Mouse (Mus musculus): Measurements from ENCODE around the gene Itga5. TPM values are rescaled to one million over a fixed set of nuclear protein-coding genes. Genes with fewer than 3 reads are reported as not detected.

Gene Itga5
- polyA plus RNA-seq, 1 experiment from 2014 or later: 42.3 TPM

DNA sequence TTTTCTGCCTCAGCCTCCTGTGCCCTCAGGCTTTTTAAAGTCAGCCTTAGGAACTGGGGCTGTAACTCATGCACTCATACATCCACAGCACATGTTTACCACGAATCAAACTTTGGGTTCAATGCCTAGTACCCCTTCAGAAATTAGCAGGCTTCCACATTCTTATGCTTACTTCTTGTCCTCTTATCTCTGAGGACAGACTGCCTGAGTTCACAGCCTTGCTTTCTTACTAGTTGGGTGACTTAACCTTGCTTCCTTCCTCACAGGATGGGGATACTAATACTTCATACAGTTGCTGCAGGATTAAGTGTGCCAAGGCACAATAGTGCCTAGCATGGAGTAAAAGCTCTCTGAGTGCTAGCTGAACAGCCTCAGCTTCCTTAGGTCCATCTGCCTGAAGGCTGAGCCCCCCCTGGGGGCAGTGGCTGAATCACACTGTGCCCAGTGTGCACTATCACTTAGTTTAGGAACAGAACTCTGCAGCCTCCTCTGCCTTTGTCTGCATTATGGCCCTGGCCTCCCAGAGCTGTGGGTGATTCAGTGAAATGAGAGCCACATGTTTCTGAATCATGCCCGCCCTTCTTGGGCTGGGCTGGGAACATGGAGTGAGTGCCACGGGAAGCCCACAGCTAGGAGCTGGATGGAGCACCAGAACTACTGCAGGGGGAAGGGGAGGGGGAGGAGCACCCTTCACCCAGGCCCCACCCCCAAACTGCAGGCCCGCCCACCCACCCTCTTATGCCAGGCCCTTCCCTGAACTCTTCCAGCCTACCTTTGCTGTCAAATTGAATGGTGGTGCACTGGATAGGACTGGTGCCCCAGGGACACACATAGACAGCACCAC, 8.1 kb downstream of the Itga5 start:
- H3K4me1 ChIP-seq (replicated peaks; ENCODE audit: control insufficient read depth, insufficient read depth, low read length): peaks cover 19% of the 10 kb centered on the region
- H3K4me3 ChIP-seq (ENCODE audit: low read length): no peak overlapping the region
- peak overlapping the region; percentile 62 for H3K27ac ChIP-seq (ENCODE audit: low read length)
- H3K27me3 ChIP-seq (ENCODE audit: control insufficient read depth, insufficient read depth, low read depth, low read length): no peaks in the 10 kb centered on the region
- H3K9ac ChIP-seq (ENCODE audit: low read length): no peak overlapping the region
- H3K9me3 ChIP-seq (ENCODE audit: control insufficient read depth, low read length): no peaks in the 10 kb centered on the region
- peak; percentile 53 for ATAC-seq (ENCODE audit: low read depth)
- peaks cover 9% of the 10 kb centered on the region for H3K36me3 ChIP-seq (ENCODE audit: control insufficient read depth, insufficient read depth, low read length)
- 29% methylated on average over 4 of the region's 4 CpGs for WGBS
- H3K4me2 ChIP-seq (ENCODE audit: low read depth, low read length): no peak overlapping the region

DNA sequence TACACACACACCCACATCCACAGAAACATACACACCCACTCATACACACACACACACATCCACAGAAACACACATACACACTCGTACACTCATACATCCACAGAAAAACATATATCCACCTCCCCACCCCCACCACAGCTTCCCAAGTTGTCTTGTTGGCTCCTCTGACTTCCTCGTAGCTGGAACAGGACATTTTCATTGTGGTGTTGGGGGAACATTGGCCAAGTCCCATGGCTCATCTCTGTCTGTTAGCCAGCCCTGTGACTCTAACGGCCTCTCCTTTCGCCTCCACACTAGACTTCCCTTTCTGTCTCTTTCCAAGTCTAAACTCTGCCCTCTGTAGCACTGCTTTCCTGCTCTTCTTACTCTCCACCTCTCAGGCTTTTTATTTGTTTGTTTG, 8.7 kb downstream of the Itga5 start:
- no peak overlapping the region for H3K9ac ChIP-seq (ENCODE audit: low read length)

DNA sequence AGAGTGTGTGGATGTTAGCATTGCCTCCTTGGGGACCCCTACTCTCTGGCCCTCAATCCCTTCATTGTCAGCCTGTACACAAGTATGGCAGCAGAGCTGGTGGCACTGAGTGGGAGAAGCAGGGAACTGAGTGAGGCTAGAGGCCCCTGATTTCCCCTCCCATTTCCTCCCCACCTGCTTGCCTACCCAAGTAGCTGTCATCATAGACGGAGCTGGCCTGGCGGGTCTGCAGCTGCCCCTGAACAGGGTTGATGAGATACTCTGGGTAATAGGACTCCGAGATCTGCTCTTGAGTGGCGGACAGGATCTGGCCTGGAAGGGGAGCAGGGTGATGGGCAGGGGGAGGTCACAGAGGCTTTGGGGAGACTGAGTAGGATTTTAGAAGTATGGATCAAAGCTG, 10.4 kb downstream of the Itga5 start:
- Histone ChIP-seq H3K36me3 (ENCODE audit: control insufficient read depth, insufficient read depth, low read length) (peaks cover 21% of the 10 kb centered on the region), H3K27me3 (ENCODE audit: control insufficient read depth, insufficient read depth, low read depth, low read length) (no peaks in the 10 kb centered on the region), H3K27ac (ENCODE audit: low read length) (no peak overlapping the region), H3K9me3 (ENCODE audit: control insufficient read depth, low read length) (no peaks in the 10 kb centered on the region), H3K4me1 (replicated peaks; ENCODE audit: control insufficient read depth, insufficient read depth, low read length) (peaks cover 16% of the 10 kb centered on the region), H3K4me2 (ENCODE audit: low read depth, low read length) (no peak overlapping the region), H3K9ac (ENCODE audit: low read length) (no peak overlapping the region), H3K4me3 (ENCODE audit: low read length) (no peak overlapping the region)
- no peak for ATAC-seq (ENCODE audit: low read depth)
- WGBS: 64% methylated on average over 4 of the region's 4 CpGs

More for the DNA sequence above, 8.7 kb downstream of the Itga5 start:
- WGBS: 71% methylated on average over 4 of the region's 4 CpGs
- peak overlapping the region; percentile 62 for H3K27ac ChIP-seq (ENCODE audit: low read length)
- H3K9me3 ChIP-seq (ENCODE audit: control insufficient read depth, low read length): no peaks in the 10 kb centered on the region
- peaks cover 19% of the 10 kb centered on the region for H3K4me1 ChIP-seq (replicated peaks; ENCODE audit: control insufficient read depth, insufficient read depth, low read length)
- H3K36me3 ChIP-seq (ENCODE audit: control insufficient read depth, insufficient read depth, low read length): peaks cover 9% of the 10 kb centered on the region
- H3K4me3 ChIP-seq (ENCODE audit: low read length): no peak overlapping the region
- H3K27me3 ChIP-seq (ENCODE audit: control insufficient read depth, insufficient read depth, low read depth, low read length): no peaks in the 10 kb centered on the region
- H3K4me2 ChIP-seq (ENCODE audit: low read depth, low read length): no peak overlapping the region
- no peak for ATAC-seq (ENCODE audit: low read depth)

DNA sequence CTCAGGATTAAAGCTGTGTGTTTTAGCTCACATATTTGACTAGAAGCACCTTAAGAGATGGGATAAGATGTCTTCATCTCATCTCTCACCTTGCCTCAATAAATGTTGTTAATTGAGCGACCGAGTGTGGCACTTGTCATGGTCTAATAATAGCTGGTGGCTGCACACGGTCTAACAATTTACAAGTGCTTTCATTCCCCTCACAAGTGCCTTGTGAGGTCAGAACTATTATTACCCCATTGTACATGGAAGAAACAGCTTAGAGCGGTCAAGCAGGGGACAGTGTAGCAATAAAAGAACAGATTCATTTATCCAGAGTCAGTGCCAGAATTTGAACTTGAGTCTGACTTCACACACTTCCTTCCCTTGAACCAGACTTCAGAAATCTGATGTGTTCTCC, 11.1 kb downstream of the Itga5 start:
- WGBS: 66% methylated on average over 4 of the region's 4 CpGs
- peaks cover 16% of the 10 kb centered on the region for H3K4me1 ChIP-seq (replicated peaks; ENCODE audit: control insufficient read depth, insufficient read depth, low read length)
- H3K4me2 ChIP-seq (ENCODE audit: low read depth, low read length): no peak overlapping the region
- peaks cover 24% of the 10 kb centered on the region for H3K36me3 ChIP-seq (ENCODE audit: control insufficient read depth, insufficient read depth, low read length)
- H3K9me3 ChIP-seq (ENCODE audit: control insufficient read depth, low read length): no peaks in the 10 kb centered on the region
- H3K27ac ChIP-seq (ENCODE audit: low read length): no peak overlapping the region
- no peaks in the 10 kb centered on the region for H3K27me3 ChIP-seq (ENCODE audit: control insufficient read depth, insufficient read depth, low read depth, low read length)
- no peak for ATAC-seq (ENCODE audit: low read depth)
- no peak overlapping the region for H3K9ac ChIP-seq (ENCODE audit: low read length)
- no peak overlapping the region for H3K4me3 ChIP-seq (ENCODE audit: low read length)

DNA sequence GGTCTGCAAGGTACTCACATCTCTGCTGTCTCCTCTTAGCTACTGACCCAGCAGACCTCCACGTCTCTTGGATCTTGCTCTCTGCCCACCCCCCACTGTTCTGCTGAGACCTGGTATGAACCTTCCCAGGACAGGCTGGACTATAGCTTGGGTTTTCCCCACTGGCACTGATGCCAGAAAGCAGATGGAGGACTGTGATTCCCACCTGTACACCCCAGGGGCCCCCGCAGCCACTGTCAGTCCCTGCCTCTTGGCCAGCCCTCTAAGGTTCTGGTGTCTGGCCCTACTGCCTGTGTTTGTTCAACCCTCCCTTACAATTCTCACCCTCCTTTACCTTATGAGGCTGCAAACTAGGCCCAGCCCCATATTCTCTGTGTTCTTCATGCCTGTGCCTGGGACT, 11.9 kb downstream of the Itga5 start:
- WGBS: 86% methylated on average over 2 of the region's 2 CpGs
- no peaks in the 10 kb centered on the region for H3K9me3 ChIP-seq (ENCODE audit: control insufficient read depth, low read length)
- H3K36me3 ChIP-seq (ENCODE audit: control insufficient read depth, insufficient read depth, low read length): peaks cover 28% of the 10 kb centered on the region
- H3K4me3 ChIP-seq (ENCODE audit: low read length): no peak overlapping the region
- H3K27ac ChIP-seq (ENCODE audit: low read length): no peak overlapping the region
- no peak overlapping the region for H3K4me2 ChIP-seq (ENCODE audit: low read depth, low read length)
- ATAC-seq (ENCODE audit: low read depth): no peak
- H3K9ac ChIP-seq (ENCODE audit: low read length): no peak overlapping the region
- H3K4me1 ChIP-seq (replicated peaks; ENCODE audit: control insufficient read depth, insufficient read depth, low read length): peaks cover 11% of the 10 kb centered on the region
- H3K27me3 ChIP-seq (ENCODE audit: control insufficient read depth, insufficient read depth, low read depth, low read length): no peaks in the 10 kb centered on the region

DNA sequence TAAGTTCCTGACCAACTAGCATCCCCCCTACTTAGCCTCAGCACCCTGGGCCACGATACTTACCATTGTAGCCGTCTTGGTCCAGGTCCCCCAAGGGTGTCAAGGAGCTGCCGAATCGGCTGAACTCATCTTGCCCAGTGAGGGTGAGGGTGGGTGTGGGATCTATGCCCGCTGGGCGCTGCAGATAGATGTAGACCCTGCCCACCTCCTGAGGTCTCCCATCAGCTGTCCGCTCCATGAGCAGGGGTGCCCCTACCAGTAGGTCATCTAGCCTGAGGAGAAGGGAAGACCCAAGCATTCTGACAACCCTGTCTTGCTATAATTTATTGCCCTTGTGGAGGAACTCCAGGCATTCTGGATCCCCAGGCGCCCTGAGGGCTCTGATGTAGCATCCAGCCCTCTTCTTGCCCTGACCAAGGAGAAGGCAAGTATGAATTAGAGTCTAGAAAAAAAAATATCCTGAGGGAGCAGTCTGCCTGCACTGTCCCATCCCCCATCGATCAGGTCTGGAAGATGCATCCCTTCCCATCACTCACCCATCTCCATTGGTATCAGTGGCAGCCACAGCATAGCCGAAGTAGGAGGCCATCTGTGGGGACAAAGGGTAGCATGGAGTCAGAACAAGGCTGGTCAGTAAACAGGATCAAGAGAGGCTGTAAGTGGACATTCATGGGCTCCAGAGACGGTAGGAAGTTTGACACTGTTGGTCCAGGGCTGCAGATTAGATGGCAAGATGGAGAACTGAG, 12.9 kb downstream of the Itga5 start:
- Histone ChIP-seq H3K9me3 (ENCODE audit: control insufficient read depth, low read length) (no peaks in the 10 kb centered on the region), H3K4me2 (ENCODE audit: low read depth, low read length) (no peak overlapping the region), H3K4me1 (replicated peaks; ENCODE audit: control insufficient read depth, insufficient read depth, low read length) (peaks cover 3% of the 10 kb centered on the region; the same call in 1 of the 2 replicates), H3K27ac (ENCODE audit: low read length) (no peak overlapping the region), H3K9ac (ENCODE audit: low read length) (no peak overlapping the region), H3K36me3 (ENCODE audit: control insufficient read depth, insufficient read depth, low read length) (peaks cover 29% of the 10 kb centered on the region), H3K4me3 (ENCODE audit: low read length) (no peak overlapping the region), H3K27me3 (ENCODE audit: control insufficient read depth, insufficient read depth, low read depth, low read length) (no peaks in the 10 kb centered on the region)
- 87% methylated on average over 11 of the region's 11 CpGs for WGBS
- ATAC-seq (ENCODE audit: low read depth): no peak

DNA sequence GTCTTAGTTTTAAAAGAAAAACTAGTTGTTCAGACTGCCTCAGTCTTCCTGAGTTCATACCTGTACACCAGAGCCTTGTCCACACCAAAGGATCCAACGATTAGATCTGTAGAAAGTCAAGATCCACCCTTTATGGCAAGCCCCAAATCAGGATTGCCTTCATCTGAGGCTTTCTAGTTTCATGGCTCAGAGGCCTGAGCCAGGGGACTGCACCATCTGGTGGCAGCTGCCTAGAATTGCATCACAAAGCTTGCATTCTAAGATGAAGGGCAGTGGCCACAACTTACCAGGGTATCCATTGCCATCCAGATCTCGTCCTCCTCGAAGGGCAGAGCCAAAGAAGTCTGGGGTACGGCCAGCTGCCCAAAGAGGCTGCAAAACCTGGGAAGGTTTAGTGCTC, 13.7 kb downstream of the Itga5 start:
- peaks cover 33% of the 10 kb centered on the region for H3K36me3 ChIP-seq (ENCODE audit: control insufficient read depth, insufficient read depth, low read length)
- WGBS: 39% methylated on average over 4 of the region's 4 CpGs

DNA sequence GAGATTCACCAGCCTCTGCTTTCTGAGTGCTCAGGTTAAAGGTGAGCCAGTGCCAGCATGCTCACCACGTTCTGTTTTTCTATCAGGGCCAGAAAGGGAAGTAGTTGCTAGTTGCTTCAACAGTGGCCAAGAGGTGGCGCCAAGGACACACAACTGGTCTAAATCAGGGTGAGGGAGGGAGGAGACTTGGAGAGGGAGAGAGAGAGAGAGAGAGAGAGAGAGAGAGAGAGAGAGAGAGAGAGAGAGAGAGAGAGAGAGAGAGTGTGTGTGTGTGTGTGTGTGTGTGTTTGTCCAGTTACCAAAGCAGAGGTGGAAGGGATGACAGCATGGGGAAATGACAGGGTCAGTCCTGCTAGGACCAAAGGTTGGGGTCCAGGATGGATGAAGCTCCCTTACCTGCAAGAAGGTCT, 19.3 kb downstream of the Itga5 start:
- no peak for ATAC-seq (ENCODE audit: low read depth)
- Histone ChIP-seq H3K9me3 (ENCODE audit: control insufficient read depth, low read length) (no peaks in the 10 kb centered on the region), H3K4me1 (replicated peaks; ENCODE audit: control insufficient read depth, insufficient read depth, low read length) (no peaks in the 10 kb centered on the region), H3K27ac (ENCODE audit: low read length) (no peak overlapping the region), H3K4me3 (ENCODE audit: low read length) (no peak overlapping the region), H3K27me3 (ENCODE audit: control insufficient read depth, insufficient read depth, low read depth, low read length) (peaks cover under 1% of the 10 kb centered on the region; the same call in 1 of the 2 replicates), H3K4me2 (ENCODE audit: low read depth, low read length) (no peak overlapping the region), H3K36me3 (ENCODE audit: control insufficient read depth, insufficient read depth, low read length) (peaks cover 37% of the 10 kb centered on the region), H3K9ac (ENCODE audit: low read length) (no peak overlapping the region)
- WGBS: 9% methylated on average over 2 of the region's 2 CpGs

More for the DNA sequence above, 13.7 kb downstream of the Itga5 start:
- ATAC-seq (ENCODE audit: low read depth): no peak
- Histone ChIP-seq H3K4me1 (replicated peaks; ENCODE audit: control insufficient read depth, insufficient read depth, low read length) (no peaks in the 10 kb centered on the region), H3K27ac (ENCODE audit: low read length) (no peak overlapping the region), H3K9ac (ENCODE audit: low read length) (no peak overlapping the region), H3K4me3 (ENCODE audit: low read length) (no peak overlapping the region), H3K4me2 (ENCODE audit: low read depth, low read length) (no peak overlapping the region), H3K9me3 (ENCODE audit: control insufficient read depth, low read length) (no peaks in the 10 kb centered on the region), H3K27me3 (ENCODE audit: control insufficient read depth, insufficient read depth, low read depth, low read length) (no peaks in the 10 kb centered on the region)

DNA sequence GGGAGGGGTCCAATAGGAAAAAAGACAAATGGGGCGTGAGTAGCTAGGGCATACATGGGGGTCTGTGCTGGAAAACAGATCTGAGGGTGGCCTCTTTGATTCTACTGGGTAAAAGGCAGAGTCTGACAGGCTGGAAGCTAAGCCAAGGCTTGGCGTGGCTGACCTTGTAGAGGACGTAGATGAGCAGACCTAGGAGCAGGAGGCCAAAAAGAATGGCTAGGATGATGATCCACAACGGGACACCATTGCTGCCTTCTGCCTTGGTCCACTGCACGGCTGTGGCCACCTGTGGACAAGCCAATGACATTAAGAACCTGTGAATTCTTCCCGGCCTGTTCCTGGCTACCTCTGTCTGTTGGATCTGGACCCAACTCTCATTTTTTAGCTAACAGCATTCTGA, 20.8 kb downstream of the Itga5 start:
- ATAC-seq (ENCODE audit: low read depth): no peak
- Histone ChIP-seq H3K4me1 (replicated peaks; ENCODE audit: control insufficient read depth, insufficient read depth, low read length) (no peaks in the 10 kb centered on the region), H3K4me3 (ENCODE audit: low read length) (no peak overlapping the region), H3K9ac (ENCODE audit: low read length) (no peak overlapping the region), H3K4me2 (ENCODE audit: low read depth, low read length) (no peak overlapping the region), H3K27ac (ENCODE audit: low read length) (no peak overlapping the region), H3K9me3 (ENCODE audit: control insufficient read depth, low read length) (no peaks in the 10 kb centered on the region), H3K27me3 (ENCODE audit: control insufficient read depth, insufficient read depth, low read depth, low read length) (peaks cover 13% of the 10 kb centered on the region; the same call in 1 of the 2 replicates), H3K36me3 (ENCODE audit: control insufficient read depth, insufficient read depth, low read length) (peaks cover 25% of the 10 kb centered on the region)
- 85% methylated on average over 6 of the region's 6 CpGs for WGBS

Data from lung, embryonic 16.5 days (tissue).